Mouse (Mus musculus) embryonic facial prominence, embryonic 10.5 days (tissue): ENCODE measurements around the gene Zfp566. TPM values are rescaled to one million over a fixed set of nuclear protein-coding genes. Genes with fewer than 3 reads are reported as not detected.

Experiments
- DNase-seq: peaks from one replicate; pipeline ENCODE4 v3.0.0-alpha.2; 2017; ENCODE audit warnings: low spot score
- H3K27ac ChIP-seq: fragments of 300-500 bp; sonication (generic); replicated peaks from 2 replicates; pipeline ENCODE4 v1.5.1; 2016; ENCODE audit warnings: mild to moderate bottlenecking
- H3K27me3 ChIP-seq: fragments of 300-500 bp; sonication (generic); replicated peaks from 2 replicates; pipeline ENCODE4 v1.6.1; 2016; ENCODE audit warnings: low read depth, mild to moderate bottlenecking; ENCODE audit not compliant: poor library complexity, severe bottlenecking
- H3K36me3 ChIP-seq: fragments of 300-500 bp; sonication (generic); replicated peaks from 2 replicates; pipeline ENCODE4 v1.6.1; 2016; ENCODE audit warnings: mild to moderate bottlenecking, moderate library complexity
- H3K4me1 ChIP-seq: fragments of 300-500 bp; sonication (generic); 2 replicates; pipeline ENCODE4 v1.6.1; 2016
- H3K4me3 ChIP-seq: fragments of 300-500 bp; sonication (generic); 2 replicates; pipeline ENCODE4 v1.5.1; 2016; ENCODE audit warnings: mild to moderate bottlenecking, moderate library complexity
- H3K9me3 ChIP-seq: fragments of 300-500 bp; sonication (generic); 2 replicates; pipeline ENCODE4 v1.6.1; 2016; ENCODE audit warnings: mild to moderate bottlenecking
- WGBS: fragments of 180-500 bp; shearing (Covaris S2); methylation state at CpG from one replicate; pipeline ENCODE4 v1.1.7; 2016; 5-methylcytosine and 5-hydroxymethylcytosine counted together
- polyA plus RNA-seq: library from polyadenylated mRNA; unstranded; fragments of >200 nt; fragmentation: Nextera tagmentation; extraction: Ambion mirVana; gene quantifications from 2 replicates; pipeline ENCODE4 v1.2.1, GENCODE M21; 2016

The Zfp566 gene
- polyA plus RNA-seq, 1 experiment from 2014 or later: 21.0 TPM

GRCm38 (mm10) chr7:30093918-30094415, 3.6 kb upstream of the Zfp566 start:
- Histone ChIP-seq H3K36me3 (peaks cover 22% of the 10 kb centered on the region), H3K9me3 (no peaks in the 10 kb centered on the region; the same call in 1 of the 2 replicates), H3K27ac (peak overlapping the region; percentile 97), H3K4me3 (peak overlapping the region; percentile 72), H3K27me3 (no peaks in the 10 kb centered on the region), H3K4me1 (peaks cover 24% of the 10 kb centered on the region)
- 76% methylated on average over 6 of the region's 6 CpGs for WGBS
- no peak for DNase-seq

GRCm38 (mm10) chr7:30092666-30093065, 2.3 kb upstream of the Zfp566 start:
- Histone ChIP-seq H3K4me3 (no peak overlapping the region), H3K9me3 (no peaks in the 10 kb centered on the region), H3K27ac (no peak overlapping the region), H3K36me3 (peaks cover 9% of the 10 kb centered on the region), H3K27me3 (no peaks in the 10 kb centered on the region), H3K4me1 (peaks cover 35% of the 10 kb centered on the region)
- DNase-seq: no peak
- 88% methylated on average over 9 of the region's 9 CpGs for WGBS

GRCm38 (mm10) chr7:30090970-30091585, 751 bp upstream of the Zfp566 start:
- peaks cover 35% of the 10 kb centered on the region for H3K4me1 ChIP-seq
- H3K27ac ChIP-seq: peak overlapping the region; percentile 92
- peak overlapping the region; percentile 80 for H3K4me3 ChIP-seq
- peaks cover 3% of the 10 kb centered on the region; the same call in 1 of the 2 replicates for H3K9me3 ChIP-seq
- H3K36me3 ChIP-seq: peaks cover 15% of the 10 kb centered on the region
- H3K27me3 ChIP-seq: no peaks in the 10 kb centered on the region
- 9% methylated on average over 9 of the region's 9 CpGs for WGBS
- DNase-seq: peak; percentile 16

GRCm38 (mm10) chr7:30089405-30089804, 922 bp downstream of the Zfp566 start:
- WGBS: 14% methylated on average over 6 of the region's 6 CpGs
- Histone ChIP-seq H3K9me3 (peaks cover 8% of the 10 kb centered on the region; the same call in 1 of the 2 replicates), H3K27ac (peak overlapping the region; percentile 92), H3K36me3 (peaks cover 32% of the 10 kb centered on the region), H3K27me3 (no peaks in the 10 kb centered on the region), H3K4me3 (peak overlapping the region; percentile 80), H3K4me1 (peaks cover 31% of the 10 kb centered on the region)
- DNase-seq: peak; percentile 25

GRCm38 (mm10) chr7:30086524-30086923, 3.8 kb downstream of the Zfp566 start:
- H3K4me3 ChIP-seq: no peak overlapping the region
- 93% methylated on average over 9 of the region's 9 CpGs for WGBS
- H3K9me3 ChIP-seq: peaks cover 8% of the 10 kb centered on the region; the same call in 1 of the 2 replicates
- H3K27ac ChIP-seq: no peak overlapping the region
- peaks cover 61% of the 10 kb centered on the region for H3K36me3 ChIP-seq
- no peak for DNase-seq
- no peaks in the 10 kb centered on the region for H3K27me3 ChIP-seq
- peaks cover 24% of the 10 kb centered on the region for H3K4me1 ChIP-seq

GRCm38 (mm10) chr7:30072146-30073028, 17.9 kb downstream of the Zfp566 start, which contains the start of gene Zfp82:
TSS of gene Zfp82 (minus strand) at chr7:30072900.
- peaks cover 9% of the 10 kb centered on the region for H3K4me1 ChIP-seq
- H3K36me3 ChIP-seq: peaks cover 56% of the 10 kb centered on the region
- H3K4me3 ChIP-seq: peak within 1 kb of the TSS; percentile 92
- no peaks in the 10 kb centered on the region for H3K27me3 ChIP-seq
- no peaks in the 10 kb centered on the region for H3K9me3 ChIP-seq
- WGBS: 1% methylated on average over 50 of the region's 50 CpGs
- H3K27ac ChIP-seq: peak within 1 kb of the TSS; percentile 90
- peak; percentile 90 for DNase-seq

GRCm38 (mm10) chr7:30064622-30065021, 25.7 kb downstream of the Zfp566 start:
- Histone ChIP-seq H3K9me3 (no peaks in the 10 kb centered on the region), H3K27ac (no peak overlapping the region), H3K27me3 (no peaks in the 10 kb centered on the region), H3K4me3 (no peak overlapping the region), H3K4me1 (no peaks in the 10 kb centered on the region), H3K36me3 (peaks cover 85% of the 10 kb centered on the region)
- no peak for DNase-seq
- 80% methylated on average over 5 of the region's 5 CpGs for WGBS

GRCm38 (mm10) chr7:30062478-30062877, 27.8 kb downstream of the Zfp566 start:
- WGBS: 90% methylated on average over 5 of the region's 5 CpGs
- Histone ChIP-seq H3K27me3 (no peaks in the 10 kb centered on the region), H3K4me3 (no peak overlapping the region), H3K36me3 (peaks cover 88% of the 10 kb centered on the region), H3K9me3 (no peaks in the 10 kb centered on the region), H3K27ac (no peak overlapping the region), H3K4me1 (no peaks in the 10 kb centered on the region)
- DNase-seq: peak; percentile 35

- no peaks in the 10 kb centered on the region for H3K9me3 ChIP-seq
- peaks cover 95% of the 10 kb centered on the region for H3K36me3 ChIP-seq
- no peaks in the 10 kb centered on the region for H3K4me1 ChIP-seq
- 83% methylated on average over 6 of the region's 6 CpGs for WGBS
- no peak overlapping the region for H3K27ac ChIP-seq
- DNase-seq: no peak
- no peak overlapping the region for H3K4me3 ChIP-seq
- no peaks in the 10 kb centered on the region for H3K27me3 ChIP-seq
Observed at GRCm38 (mm10) chr7:30060341-30060740, 30.0 kb downstream of the Zfp566 start.

GRCm38 (mm10) chr7:30053591-30053990, 36.7 kb downstream of the Zfp566 start:
- DNase-seq: no peak

GRCm38 (mm10) chr7:30050882-30051548, 39.3 kb downstream of the Zfp566 start, which contains the start of gene Zfp14:
TSS of gene Zfp14 (minus strand) at chr7:30051380.
- Histone ChIP-seq H3K27me3 (no peaks in the 10 kb centered on the region), H3K9me3 (no peaks in the 10 kb centered on the region), H3K4me3 (peak within 1 kb of the TSS; percentile 79), H3K4me1 (peaks cover 22% of the 10 kb centered on the region), H3K27ac (peak within 1 kb of the TSS; percentile 86), H3K36me3 (peaks cover 21% of the 10 kb centered on the region)
- peak; percentile 91 for DNase-seq
- under 1% methylated on average over 40 of the region's 40 CpGs for WGBS

More at GRCm38 (mm10) chr7:30053591-30053990, 36.7 kb downstream of the Zfp566 start:
- H3K27me3 ChIP-seq: no peaks in the 10 kb centered on the region
- H3K36me3 ChIP-seq: peaks cover 46% of the 10 kb centered on the region
- no peaks in the 10 kb centered on the region for H3K9me3 ChIP-seq
- H3K4me3 ChIP-seq: no peak overlapping the region
- H3K4me1 ChIP-seq: peaks cover 22% of the 10 kb centered on the region
- WGBS: 14% methylated on average over 3 of the region's 3 CpGs
- H3K27ac ChIP-seq: peak overlapping the region; percentile 54; the same call in 1 of the 2 replicates

GRCm38 (mm10) chr7:30048126-30048525, 42.2 kb downstream of the Zfp566 start:
- WGBS: 92% methylated on average over 4 of the region's 4 CpGs
- Histone ChIP-seq H3K36me3 (peaks cover 9% of the 10 kb centered on the region; the same call in 1 of the 2 replicates), H3K4me3 (no peak overlapping the region), H3K4me1 (peaks cover 16% of the 10 kb centered on the region), H3K9me3 (no peaks in the 10 kb centered on the region), H3K27me3 (no peaks in the 10 kb centered on the region), H3K27ac (no peak overlapping the region)
- no peak for DNase-seq
